Mouse (Mus musculus): ENCODE data around the gene Ppp1r9a. TPM values are rescaled to one million over a fixed set of nuclear protein-coding genes. Genes with fewer than 3 reads are reported as not detected.

Ppp1r9a gene
- polyA plus RNA-seq, 1 experiment from 2014 or later: 38.9 TPM

DNA sequence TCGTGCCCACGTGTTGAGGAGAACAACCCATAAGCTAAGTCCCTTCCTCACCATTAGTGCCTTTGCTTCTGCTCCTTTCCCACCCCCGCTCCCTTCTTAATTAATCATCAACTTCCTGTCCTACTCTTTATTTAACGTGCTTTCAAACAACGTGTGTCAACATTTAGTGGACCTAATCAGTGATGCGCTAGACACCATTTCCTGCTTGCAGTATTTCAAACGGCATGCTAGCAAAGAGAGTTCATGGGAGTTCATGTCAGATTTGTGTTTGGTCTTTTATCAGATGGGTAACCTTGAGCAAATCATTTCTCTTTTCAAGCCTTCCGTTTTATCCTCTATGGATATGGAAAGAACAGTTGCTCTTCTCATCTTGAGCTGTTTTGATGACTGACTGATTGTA lies 210.4 kb downstream of the Ppp1r9a start:
- Histone ChIP-seq H3K4me1 (peaks cover 11% of the 10 kb centered on the region), H3K9me3 (replicated peaks) (no peaks in the 10 kb centered on the region), H3K4me2 (no peak overlapping the region), H3K27me3 (replicated peaks) (no peaks in the 10 kb centered on the region), H3K9ac (replicated peaks) (no peak overlapping the region), H3K36me3 (peaks cover 18% of the 10 kb centered on the region), H3K4me3 (replicated peaks) (no peak overlapping the region), H3K27ac (replicated peaks) (no peak overlapping the region)
- 60% methylated on average over 8 of the region's 8 CpGs for WGBS
- no peak for ATAC-seq (ENCODE audit: low FRiP score)

DNA sequence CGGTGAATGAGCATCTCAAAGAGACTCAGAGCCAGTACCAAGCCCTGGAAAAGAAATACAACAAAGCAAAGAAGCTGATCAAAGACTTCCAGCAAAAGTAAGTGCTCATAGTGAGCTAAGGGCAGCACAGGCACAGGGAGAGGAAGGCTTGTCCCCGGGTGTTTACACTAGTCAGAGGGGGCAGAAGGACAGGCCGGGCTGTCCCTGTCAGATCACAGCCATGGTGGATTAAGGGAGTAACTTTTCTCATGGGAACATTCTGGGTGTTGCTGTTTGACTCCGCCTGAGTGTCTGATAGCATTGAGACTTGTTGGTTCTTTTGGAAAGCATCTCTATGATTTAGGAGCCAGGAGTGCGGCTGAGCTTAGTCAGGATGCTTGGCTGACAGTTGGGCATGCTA lies 211.0 kb downstream of the Ppp1r9a start:
- WGBS: 69% methylated on average over 5 of the region's 5 CpGs
- no peaks in the 10 kb centered on the region for H3K9me3 ChIP-seq (replicated peaks)
- no peak for ATAC-seq (ENCODE audit: low FRiP score)
- no peak overlapping the region for H3K27ac ChIP-seq (replicated peaks)
- H3K36me3 ChIP-seq: peaks cover 18% of the 10 kb centered on the region
- H3K4me1 ChIP-seq: peaks cover 10% of the 10 kb centered on the region
- H3K4me3 ChIP-seq (replicated peaks): no peak overlapping the region
- no peaks in the 10 kb centered on the region for H3K27me3 ChIP-seq (replicated peaks)
- no peak overlapping the region for H3K4me2 ChIP-seq
- no peak overlapping the region for H3K9ac ChIP-seq (replicated peaks)

DNA sequence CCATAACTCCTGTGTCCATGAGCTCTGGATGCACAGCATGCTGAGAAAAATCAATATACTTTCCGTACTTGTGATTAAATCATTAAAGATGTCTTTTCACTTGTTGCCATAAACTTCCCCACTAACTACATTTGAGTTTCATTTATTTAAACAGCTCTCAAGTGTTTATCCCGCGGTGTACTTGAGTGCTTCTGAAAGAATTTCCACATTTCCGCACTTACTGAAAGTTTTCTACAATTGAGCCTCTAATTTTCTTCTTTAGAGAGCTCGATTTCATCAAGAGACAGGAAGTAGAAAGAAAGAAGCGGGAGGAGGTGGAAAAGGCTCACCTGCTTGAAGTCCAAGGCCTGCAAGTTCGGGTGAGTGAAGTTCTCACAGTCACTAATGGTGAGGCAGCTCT lies 212.1 kb downstream of the Ppp1r9a start:
- H3K9me3 ChIP-seq (replicated peaks): no peaks in the 10 kb centered on the region
- no peak for ATAC-seq (ENCODE audit: low FRiP score)
- no peak overlapping the region for H3K4me3 ChIP-seq (replicated peaks)
- H3K36me3 ChIP-seq: peaks cover 18% of the 10 kb centered on the region
- H3K27me3 ChIP-seq (replicated peaks): no peaks in the 10 kb centered on the region
- H3K4me1 ChIP-seq: peaks cover 4% of the 10 kb centered on the region; the same call in 1 of the 2 replicates
- no peak overlapping the region for H3K9ac ChIP-seq (replicated peaks)
- H3K4me2 ChIP-seq: no peak overlapping the region
- 91% methylated on average over 7 of the region's 7 CpGs for WGBS
- H3K27ac ChIP-seq (replicated peaks): no peak overlapping the region

DNA sequence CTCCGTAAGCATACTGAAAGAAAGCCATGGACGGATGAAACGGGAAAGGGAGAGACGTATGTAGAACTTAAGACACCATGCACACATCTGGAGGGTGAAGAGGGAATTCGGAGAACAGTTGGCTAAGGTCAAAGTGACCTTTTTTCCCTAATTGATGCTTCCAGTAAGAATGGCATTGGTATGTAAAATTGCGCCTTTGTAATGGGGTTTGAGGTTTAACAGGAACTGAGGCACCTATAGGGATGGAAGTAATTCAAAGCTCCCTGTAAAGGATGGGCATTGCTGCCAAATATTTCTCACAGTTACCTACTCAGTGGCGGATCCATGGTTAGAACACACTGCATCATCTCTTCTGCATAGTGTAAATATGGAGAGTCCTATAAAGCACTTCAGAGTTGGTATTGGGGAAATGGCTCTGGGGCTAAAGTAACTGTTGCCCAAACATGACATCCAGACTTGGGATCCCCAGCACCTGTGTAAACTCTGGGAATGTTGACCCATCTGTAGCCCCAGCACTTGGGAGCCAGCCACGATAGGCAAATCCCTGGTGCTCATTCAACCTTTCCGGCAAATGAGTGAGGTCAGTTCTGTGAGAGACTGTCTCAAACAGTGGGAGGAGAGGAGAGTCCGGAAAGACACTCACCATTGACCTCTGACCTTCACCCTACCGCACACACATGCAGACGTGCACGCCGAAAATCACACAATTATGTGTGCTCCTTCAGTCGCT lies 216.6 kb downstream of the Ppp1r9a start:
- WGBS: 85% methylated on average over 15 of the region's 15 CpGs
- Histone ChIP-seq H3K9ac (replicated peaks) (no peak overlapping the region), H3K4me3 (replicated peaks) (no peak overlapping the region), H3K27ac (replicated peaks) (no peak overlapping the region), H3K4me1 (no peaks in the 10 kb centered on the region), H3K36me3 (peaks cover 25% of the 10 kb centered on the region), H3K9me3 (replicated peaks) (no peaks in the 10 kb centered on the region), H3K4me2 (no peak overlapping the region), H3K27me3 (replicated peaks) (no peaks in the 10 kb centered on the region)
- ATAC-seq (ENCODE audit: low FRiP score): no peak

DNA sequence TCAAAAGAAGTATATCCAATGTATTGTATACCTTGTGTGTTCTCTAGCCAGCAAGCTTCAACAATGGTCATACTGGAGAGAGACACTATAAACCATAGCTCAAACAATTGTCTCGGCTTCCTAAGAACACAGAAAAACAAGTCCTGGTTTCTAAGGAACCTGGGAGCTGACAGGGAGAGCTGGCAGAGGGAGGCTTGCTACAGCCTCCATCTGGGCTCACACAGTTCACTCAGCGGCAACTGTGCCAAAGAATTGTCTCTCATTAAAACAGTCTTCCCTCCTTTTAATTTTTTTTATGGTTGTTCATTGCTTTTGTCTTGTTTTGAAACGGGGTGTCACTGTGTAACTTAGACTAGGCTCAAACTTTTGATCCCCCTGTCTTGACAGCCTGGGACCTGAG lies 217.5 kb downstream of the Ppp1r9a start:
- H3K9ac ChIP-seq (replicated peaks): no peak overlapping the region
- WGBS: 24% methylated on average over 3 of the region's 3 CpGs
- H3K27me3 ChIP-seq (replicated peaks): no peaks in the 10 kb centered on the region
- ATAC-seq (ENCODE audit: low FRiP score): no peak
- H3K4me3 ChIP-seq (replicated peaks): no peak overlapping the region
- H3K27ac ChIP-seq (replicated peaks): no peak overlapping the region
- peaks cover 24% of the 10 kb centered on the region for H3K36me3 ChIP-seq
- no peak overlapping the region for H3K4me2 ChIP-seq
- H3K4me1 ChIP-seq: no peaks in the 10 kb centered on the region
- no peaks in the 10 kb centered on the region for H3K9me3 ChIP-seq (replicated peaks)

DNA sequence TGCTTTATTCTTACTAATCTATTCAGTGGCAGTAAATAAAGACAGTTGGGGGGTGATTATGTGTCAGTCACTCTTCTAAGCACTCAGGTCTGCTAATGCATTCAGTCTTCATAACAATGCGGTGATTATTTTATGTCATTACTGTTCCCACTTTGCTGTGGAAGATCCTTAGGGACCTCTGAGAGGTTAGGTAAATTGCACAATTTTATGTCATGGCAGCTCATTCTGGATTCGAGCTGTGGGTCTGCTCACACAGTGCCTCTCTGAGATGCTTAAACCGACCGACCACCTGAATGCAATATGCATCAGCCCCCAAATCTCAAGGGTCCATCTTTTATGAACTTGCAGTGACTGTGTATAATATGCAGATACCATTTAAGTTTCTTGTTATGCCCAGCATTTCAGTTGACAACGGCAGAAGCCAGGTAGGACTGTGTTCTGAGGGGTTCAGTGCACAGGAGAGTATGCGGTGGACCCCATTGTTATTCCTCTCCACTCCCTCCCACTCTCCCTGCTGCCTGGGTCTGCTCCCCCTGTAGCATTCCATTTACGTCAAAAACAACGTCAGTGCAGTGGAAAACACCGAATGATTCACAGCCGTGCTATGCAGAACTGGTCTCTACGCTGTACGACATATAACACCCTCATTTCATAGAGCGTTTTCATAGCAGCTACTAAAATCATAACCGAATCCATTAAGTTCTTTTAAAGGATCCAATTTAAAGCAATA lies 226.8 kb downstream of the Ppp1r9a start:
- no peak overlapping the region for H3K9ac ChIP-seq (replicated peaks)
- 59% methylated on average over 14 of the region's 14 CpGs for WGBS
- H3K4me2 ChIP-seq: 0 out of 2 replicates have a peak overlapping the region, but pooled peaks have one; percentile 15
- no peaks in the 10 kb centered on the region for H3K9me3 ChIP-seq (replicated peaks)
- H3K4me3 ChIP-seq (replicated peaks): no peak overlapping the region
- H3K27me3 ChIP-seq (replicated peaks): no peaks in the 10 kb centered on the region
- H3K27ac ChIP-seq (replicated peaks): no peak overlapping the region
- H3K4me1 ChIP-seq: no peaks in the 10 kb centered on the region
- H3K36me3 ChIP-seq: peaks cover 4% of the 10 kb centered on the region
- ATAC-seq (ENCODE audit: low FRiP score): peak; percentile 61; the same call in 1 of the 2 replicates

DNA sequence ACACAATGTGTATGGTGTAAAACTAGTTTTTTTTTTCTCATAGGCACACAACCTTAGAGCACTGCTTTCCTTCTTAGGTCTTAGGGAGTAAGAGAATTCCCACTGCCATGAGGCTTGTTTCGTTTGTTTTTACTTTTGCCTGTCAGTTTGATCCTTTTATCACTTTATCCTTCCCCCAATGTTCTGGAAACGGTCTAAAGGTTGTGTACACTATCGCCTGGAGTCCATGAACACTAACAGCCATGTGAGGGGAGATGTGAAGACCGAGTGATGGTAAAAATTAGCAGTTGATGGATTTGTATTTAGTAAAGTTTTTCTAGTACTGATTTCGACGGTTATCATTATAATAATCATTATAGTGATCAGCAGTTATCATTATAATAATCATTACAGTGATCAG lies 232.3 kb downstream of the Ppp1r9a start:
- Histone ChIP-seq H3K27ac (replicated peaks) (no peak overlapping the region), H3K4me2 (no peak overlapping the region), H3K9ac (replicated peaks) (no peak overlapping the region), H3K4me3 (replicated peaks) (no peak overlapping the region), H3K4me1 (no peaks in the 10 kb centered on the region), H3K27me3 (replicated peaks) (no peaks in the 10 kb centered on the region), H3K36me3 (peaks cover 9% of the 10 kb centered on the region), H3K9me3 (replicated peaks) (no peaks in the 10 kb centered on the region)
- 86% methylated on average over 6 of the region's 6 CpGs for WGBS
- no peak for ATAC-seq (ENCODE audit: low FRiP score)

DNA sequence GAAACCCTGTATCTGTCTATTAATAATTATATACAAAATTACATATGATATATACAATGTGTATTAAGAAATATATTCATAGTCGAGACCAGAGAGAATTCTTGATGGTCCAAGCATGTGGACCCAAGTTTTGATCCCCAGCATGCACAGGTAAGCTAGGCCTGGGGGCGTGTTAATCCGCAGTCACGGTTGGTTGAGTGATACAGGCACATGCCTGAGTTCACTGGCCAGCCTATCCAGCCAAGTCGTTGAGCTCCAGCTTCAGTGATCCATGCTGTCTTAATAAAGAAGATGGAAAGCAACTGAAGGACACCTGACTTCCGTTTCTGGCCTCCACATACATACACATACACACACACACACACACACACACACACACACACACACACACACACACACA lies 233.3 kb downstream of the Ppp1r9a start:
- no peaks in the 10 kb centered on the region for H3K27me3 ChIP-seq (replicated peaks)
- H3K4me1 ChIP-seq: no peaks in the 10 kb centered on the region
- no peak overlapping the region for H3K4me3 ChIP-seq (replicated peaks)
- H3K9ac ChIP-seq (replicated peaks): no peak overlapping the region
- H3K36me3 ChIP-seq: peaks cover 9% of the 10 kb centered on the region
- no peaks in the 10 kb centered on the region for H3K9me3 ChIP-seq (replicated peaks)
- H3K4me2 ChIP-seq: no peak overlapping the region
- no peak for ATAC-seq (ENCODE audit: low FRiP score)
- WGBS: 85% methylated on average over 6 of the region's 6 CpGs
- H3K27ac ChIP-seq (replicated peaks): no peak overlapping the region

DNA sequence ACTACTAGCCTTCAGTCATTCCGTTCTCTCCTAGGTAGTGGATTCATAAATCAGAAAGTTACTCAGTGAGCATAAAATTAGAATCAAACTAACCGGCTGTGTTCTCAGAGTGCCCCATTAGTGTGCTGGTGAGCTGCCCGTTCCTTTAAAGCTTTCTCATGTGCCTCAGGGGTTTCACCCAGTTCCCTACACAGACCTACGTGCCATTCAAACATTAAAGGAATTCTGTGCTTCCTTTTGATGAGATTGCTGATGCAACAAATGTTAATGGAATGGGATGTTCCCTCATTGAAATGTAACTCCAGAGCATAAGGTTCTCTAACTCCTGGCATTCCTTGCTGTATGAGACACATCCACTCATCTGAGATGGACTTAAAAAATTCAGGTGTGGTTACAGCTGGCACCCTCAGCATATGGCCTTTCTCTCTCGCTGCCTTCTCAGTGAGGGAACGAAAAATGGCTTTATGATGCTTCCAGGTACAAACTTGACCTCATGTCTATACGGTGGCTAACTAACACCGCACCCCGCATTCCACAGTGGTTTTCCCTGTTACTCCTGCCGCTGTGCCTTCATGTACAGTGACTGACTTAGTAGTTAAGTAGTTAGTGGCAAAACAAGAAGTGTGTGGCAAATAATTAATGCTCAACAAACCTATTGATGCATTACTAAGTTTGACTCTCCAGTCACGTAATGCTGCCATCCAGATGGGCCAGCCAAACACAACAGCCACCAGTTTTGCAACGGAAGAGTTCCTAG lies 236.3 kb downstream of the Ppp1r9a start:
- Histone ChIP-seq H3K27ac (replicated peaks) (no peak overlapping the region), H3K4me1 (no peaks in the 10 kb centered on the region), H3K27me3 (replicated peaks) (no peaks in the 10 kb centered on the region), H3K36me3 (peaks cover 8% of the 10 kb centered on the region), H3K9ac (replicated peaks) (no peak overlapping the region), H3K9me3 (replicated peaks) (no peaks in the 10 kb centered on the region), H3K4me2 (no peak overlapping the region), H3K4me3 (replicated peaks) (no peak overlapping the region)
- WGBS: 83% methylated on average over 12 of the region's 12 CpGs
- ATAC-seq (ENCODE audit: low FRiP score): no peak

DNA sequence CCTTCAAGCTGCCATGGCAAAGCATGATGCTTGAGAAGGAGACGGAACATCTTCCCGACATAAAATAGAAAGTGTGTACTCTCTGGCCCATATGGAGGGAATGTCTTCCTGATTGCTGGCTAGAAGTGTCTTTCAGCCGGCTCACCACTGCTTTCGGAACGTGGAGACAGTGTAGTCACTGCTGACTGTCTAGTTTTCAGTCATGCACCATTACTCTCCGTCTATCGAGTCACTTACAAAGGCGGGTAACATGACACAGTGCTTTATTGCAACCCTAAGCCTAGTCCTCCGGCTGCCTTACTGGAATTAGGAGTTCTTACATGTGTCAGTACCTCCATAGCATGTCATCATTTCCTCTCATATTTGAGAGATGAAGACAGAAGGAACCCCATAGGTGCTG lies 236.9 kb downstream of the Ppp1r9a start:
- Histone ChIP-seq H3K27me3 (replicated peaks) (no peaks in the 10 kb centered on the region), H3K27ac (replicated peaks) (no peak overlapping the region), H3K36me3 (peaks cover 4% of the 10 kb centered on the region; the same call in 1 of the 2 replicates), H3K4me2 (no peak overlapping the region), H3K4me3 (replicated peaks) (no peak overlapping the region), H3K4me1 (no peaks in the 10 kb centered on the region), H3K9me3 (replicated peaks) (no peaks in the 10 kb centered on the region), H3K9ac (replicated peaks) (no peak overlapping the region)
- no peak for ATAC-seq (ENCODE audit: low FRiP score)
- WGBS: 63% methylated on average over 9 of the region's 9 CpGs

DNA sequence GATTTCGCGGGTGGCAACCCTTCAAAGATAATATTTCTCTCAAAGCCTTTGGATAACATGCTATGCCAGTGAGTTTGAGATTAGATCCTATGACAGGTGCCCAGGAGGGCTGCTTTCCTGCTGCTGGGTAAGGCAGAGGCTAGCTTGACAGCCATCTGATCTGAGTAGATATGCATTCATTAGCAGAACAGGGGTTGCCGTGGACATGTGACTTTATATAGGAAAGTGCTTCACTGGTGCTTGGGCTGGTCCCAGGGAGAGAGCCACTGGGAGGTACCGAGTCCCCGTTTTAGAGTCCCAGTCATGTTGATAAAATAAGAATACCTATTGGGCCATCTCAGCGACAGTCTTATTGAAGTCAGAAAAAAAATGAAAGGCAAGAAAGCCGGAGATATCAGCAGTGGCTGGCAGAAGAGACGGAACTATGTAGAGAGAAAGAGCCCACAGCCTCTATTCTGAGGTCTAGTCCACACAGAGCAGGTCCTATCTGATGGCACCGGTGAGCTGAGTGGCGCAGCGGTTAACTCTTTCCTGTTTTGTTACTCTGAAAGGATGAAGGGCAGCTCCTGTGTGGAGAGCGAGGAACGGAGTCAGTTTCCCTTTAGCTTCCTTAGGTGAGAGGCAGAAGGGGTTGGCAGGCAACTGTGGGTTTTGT lies 244.9 kb downstream of the Ppp1r9a start:
- Histone ChIP-seq H3K9ac (replicated peaks) (no peak overlapping the region), H3K36me3 (no peaks in the 10 kb centered on the region), H3K9me3 (replicated peaks) (no peaks in the 10 kb centered on the region), H3K4me3 (replicated peaks) (no peak overlapping the region), H3K27me3 (replicated peaks) (no peaks in the 10 kb centered on the region), H3K4me1 (no peaks in the 10 kb centered on the region), H3K27ac (replicated peaks) (no peak overlapping the region), H3K4me2 (no peak overlapping the region)
- 87% methylated on average over 13 of the region's 13 CpGs for WGBS
- ATAC-seq (ENCODE audit: low FRiP score): no peak

Data from neural tube, embryonic 15.5 days (tissue).